Mouse (Mus musculus) myocyte (in vitro differentiated cells): ENCODE results near the gene Pdk1.

ENCODE experiments used
- E2F4 ChIP-seq: IDR thresholded peaks from one replicate; pipeline ENCODE4 v1.6.1; 2011; ENCODE audit warnings: mild to moderate bottlenecking, control low read depth, moderate library complexity; ENCODE audit not compliant: insufficient read depth
- MYOG ChIP-seq, 3 experiments: IDR thresholded peaks; one replicate each; pipeline ENCODE4 v1.6.1; 2011; ENCODE audit warnings: control low read depth in 2 of 3, low read depth in 2 of 3, mild to moderate bottlenecking in 2 of 3; ENCODE audit not compliant: insufficient read length in 2 of 3, control insufficient read depth in 1 of 3, insufficient read depth in 1 of 3

GRCm38 (mm10) chr2:71887269-71887668 lies 14.2 kb downstream of the Pdk1 start:
- no peak for TF ChIP-seq E2F4
- no peak for TF ChIP-seq MYOG (IDR thresholded peaks at IDR 0.05; ENCODE audit: control insufficient read depth in 1 of 3, insufficient read depth in 1 of 3, insufficient read length in 2 of 3, low read depth in 2 of 3)
